Mouse (Mus musculus) CD4-positive, CD25-positive, alpha-beta regulatory T cell (primary cell): Measurements from ENCODE around the gene BC030499. TPM values are rescaled to one million over a fixed set of nuclear protein-coding genes. Genes with fewer than 3 reads are reported as not detected.

Source experiments
- polyA plus RNA-seq: library from polyadenylated mRNA; unstranded; fragments of 100-300 nt; shearing (Covaris generic); gene quantifications from one replicate; pipeline ENCODE4 v1.2.1, GENCODE M21; 2017

Gene BC030499
- 0.38 TPM for polyA plus RNA-seq

DNA sequence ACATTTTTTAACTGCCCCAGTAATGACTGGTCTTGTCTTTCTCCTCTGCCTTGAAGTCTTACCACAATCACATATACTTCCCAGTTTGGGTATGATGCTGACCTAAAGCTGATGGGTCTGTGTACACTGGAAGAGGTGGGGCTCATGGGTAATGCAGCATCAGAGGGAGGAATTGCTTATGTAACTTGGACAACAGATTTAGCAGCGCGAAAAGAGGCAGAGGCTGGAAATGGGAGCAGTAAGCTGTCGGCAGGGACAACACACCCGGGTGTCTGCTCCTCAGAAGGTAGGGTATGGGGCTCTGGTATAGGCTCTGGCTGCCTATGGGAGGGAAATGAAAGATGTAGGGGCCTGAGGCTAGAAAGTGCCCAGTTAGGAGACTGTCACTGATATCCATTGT is at the start of gene BC030499:
Gene BC030499, plus strand, starts transcription at position 188 of the 400 bp plus-strand sequence.

GRCm38 (mm10) chr11:78245627-78246317 is 44.9 kb upstream of the BC030499 start, which contains the start of the genes Sdf2 and Supt6:
TSS of gene Sdf2 (plus strand) at chr11:78245746.
TSS of gene Supt6 (minus strand) at chr11:78245987.

GRCm38 (mm10) chr11:78261380-78262352 is 29.0 kb upstream of the BC030499 start, which contains the start of gene 2610507B11Rik:
TSS of gene 2610507B11Rik (plus strand) at chr11:78261752.

GRCm38 (mm10) chr11:78301357-78302084 is 10.9 kb downstream of the BC030499 start, which contains the start of gene Spag5:
TSS of gene Spag5 (plus strand) at chr11:78301529.

DNA sequence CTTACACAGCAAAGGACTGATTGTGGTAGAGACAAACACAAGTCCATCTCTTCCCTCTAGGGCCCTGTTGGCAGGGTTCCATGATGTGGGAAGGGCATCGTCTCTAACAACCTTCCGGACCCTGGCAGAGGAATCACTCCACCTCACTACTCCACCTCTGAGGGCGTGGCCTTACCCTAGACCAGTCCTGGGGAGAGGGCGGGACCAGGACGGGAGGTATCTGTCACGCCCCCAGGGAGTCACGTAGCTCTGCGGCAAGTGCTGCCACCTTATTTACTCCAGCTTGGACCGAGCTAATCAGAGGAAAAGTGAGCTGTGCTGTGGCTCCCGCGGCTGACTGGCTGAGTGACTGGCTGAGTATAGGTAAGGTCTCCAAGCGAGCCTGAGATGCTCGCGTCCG is 32.2 kb downstream of the BC030499 start, which contains the start of gene Aldoc:
Gene Aldoc, plus strand, starts transcription at position 109 of the 400 bp plus-strand sequence.

GRCm38 (mm10) chr11:78327634-78328511 is 37.2 kb downstream of the BC030499 start, which contains the start of gene Pigs:
TSS of gene Pigs (plus strand) at chr11:78328415.

GRCm38 (mm10) chr11:78343381-78344327 is 53.0 kb downstream of the BC030499 start, which contains the start of gene Unc119:
TSS of gene Unc119 (plus strand) at chr11:78343482.

Other genes starting within 250 kb of the BC030499 start
- 35.7 TPM for gene Eral1, start 210.5 kb upstream of the BC030499 start, polyA plus RNA-seq
- gene Fam222b, start 196.2 kb upstream of the BC030499 start, polyA plus RNA-seq: 19.3 TPM
- 50.3 TPM for gene Traf4, start 125.3 kb upstream of the BC030499 start, polyA plus RNA-seq
- gene Nek8, start 114.2 kb upstream of the BC030499 start, polyA plus RNA-seq: 14.4 TPM
- 3.9 TPM for gene Tlcd1, start 114.1 kb upstream of the BC030499 start, polyA plus RNA-seq
- 1,420 TPM for gene Rpl23a, start 107.3 kb upstream of the BC030499 start, polyA plus RNA-seq
- gene Rab34, start 102.4 kb upstream of the BC030499 start, polyA plus RNA-seq: 0.47 TPM
- gene Proca1, start 97.4 kb upstream of the BC030499 start, polyA plus RNA-seq: 0.18 TPM
- 72.6 TPM for gene Sdf2, start 45.1 kb upstream of the BC030499 start, polyA plus RNA-seq
- 38.4 TPM for gene Supt6, start 44.9 kb upstream of the BC030499 start, polyA plus RNA-seq
- gene 2610507B11Rik, start 29.1 kb upstream of the BC030499 start, polyA plus RNA-seq: 81.4 TPM
- gene Spag5, start 10.7 kb downstream of the BC030499 start, polyA plus RNA-seq: 1.9 TPM
- gene Aldoc, start 32.1 kb downstream of the BC030499 start, polyA plus RNA-seq: 5.9 TPM
- 114 TPM for gene Pigs, start 37.6 kb downstream of the BC030499 start, polyA plus RNA-seq
- gene Unc119, start 52.6 kb downstream of the BC030499 start, polyA plus RNA-seq: 59.7 TPM
- gene Foxn1, start 95.7 kb downstream of the BC030499 start, polyA plus RNA-seq: not detected
- not detected for gene Slc13a2, start 131.4 kb downstream of the BC030499 start, polyA plus RNA-seq
- 2.3 TPM for gene Slc46a1, start 174.9 kb downstream of the BC030499 start, polyA plus RNA-seq
- gene Sarm1, start 206.9 kb downstream of the BC030499 start, polyA plus RNA-seq: 3.3 TPM
- gene Vtn, start 208.2 kb downstream of the BC030499 start, polyA plus RNA-seq: not detected
- gene Sebox, start 212.6 kb downstream of the BC030499 start, polyA plus RNA-seq: not detected
- 45.8 TPM for gene Tmem199, start 221.3 kb downstream of the BC030499 start, polyA plus RNA-seq
- gene Poldip2, start 221.4 kb downstream of the BC030499 start, polyA plus RNA-seq: 50.0 TPM
- gene Tnfaip1, start 245.5 kb downstream of the BC030499 start, polyA plus RNA-seq: 16.3 TPM
- 116 TPM for gene Ift20, start 245.5 kb downstream of the BC030499 start, polyA plus RNA-seq